Mouse (Mus musculus) spleen, adult 2 months (tissue): ENCODE measurements around the gene Cpeb2.

Experiments used
- CTCF ChIP-seq: fragments of 200-500 bp; IDR thresholded peaks from 2 replicates; pipeline ENCODE4 v1.5.1; 2011; ENCODE audit warnings: mild to moderate bottlenecking, inconsistent platforms; ENCODE audit not compliant: insufficient read depth, insufficient read length, insufficient replicate concordance; ENCODE audit errors: extremely low read depth
- POLR2A ChIP-seq: fragments of 200-500 bp; IDR thresholded peaks from 2 replicates; pipeline ENCODE4 v1.6.1; 2011; ENCODE audit warnings: low read depth, low read length, inconsistent platforms

DNA sequence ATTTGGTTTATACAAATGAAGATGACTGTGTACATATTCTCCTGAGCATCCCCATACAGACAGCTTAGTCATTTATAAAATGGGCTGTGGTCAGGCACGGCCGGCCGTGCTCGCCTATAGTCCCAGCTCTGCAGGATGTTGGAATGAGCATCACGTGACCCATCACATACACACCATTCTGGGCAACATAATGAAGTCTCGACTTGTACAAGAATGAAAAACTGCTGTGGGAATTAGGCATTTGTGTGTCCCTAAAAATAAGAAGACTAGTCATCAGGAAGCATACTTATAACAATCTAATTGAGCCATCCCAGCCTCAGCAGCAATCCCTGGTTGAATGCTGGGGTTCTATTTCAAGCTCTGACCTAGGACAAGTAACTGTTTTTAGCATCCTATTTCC, 28.8 kb downstream of the Cpeb2 start:
- TF ChIP-seq CTCF, result no peak
- TF ChIP-seq POLR2A, result no peak
